Mouse (Mus musculus) MEL (cell line): ENCODE data around the gene Ruvbl2. TPM values are rescaled to one million over a fixed set of nuclear protein-coding genes. Genes with fewer than 3 reads are reported as not detected.

ENCODE experiments used
- DNase-seq: peaks from one replicate; pipeline ENCODE4 v3.0.0; 2011; ENCODE audit warnings: low read depth, low spot score
- H3K27ac ChIP-seq: 2 replicates; pipeline ENCODE4 v1.5.1; 2012; ENCODE audit warnings: low read depth, mild to moderate bottlenecking, control low read depth, low read length, moderate library complexity; ENCODE audit not compliant: control insufficient read depth
- H3K27me3 ChIP-seq, 2 experiments: fragments of 150-350 bp in 1 of 2; sonication (generic) in 1 of 2; 2 replicates each; pipeline ENCODE4 v1.6.1; 2012; ENCODE audit warnings: low read length in 2 of 2, mild to moderate bottlenecking in 2 of 2, improper control_type of control experiment in 1 of 2, moderate library complexity in 1 of 2; ENCODE audit not compliant: insufficient read depth in 2 of 2, control insufficient read depth in 1 of 2
- H3K36me3 ChIP-seq, 2 experiments: 2 replicates each; pipeline ENCODE4 v1.6.1; 2012 to 2014; ENCODE audit warnings: low read length in 2 of 2, improper control_type of control experiment in 1 of 2, inconsistent platforms in 1 of 2, mild to moderate bottlenecking in 1 of 2; ENCODE audit not compliant: insufficient read depth in 2 of 2, control insufficient read depth in 1 of 2
- H3K4me1 ChIP-seq, 2 experiments: fragments of 150-350 bp in 1 of 2; sonication (generic) in 1 of 2; 2 replicates each; pipeline ENCODE4 v1.6.1; 2012; ENCODE audit warnings: low read length in 2 of 2, improper control_type of control experiment in 1 of 2, mild to moderate bottlenecking in 1 of 2; ENCODE audit not compliant: insufficient read depth in 2 of 2, control insufficient read depth in 1 of 2
- H3K4me3 ChIP-seq, 2 experiments: fragments of 150-350 bp in 1 of 2; sonication (generic) in 1 of 2; 2 replicates each; pipeline ENCODE4 v1.5.1; 2012; ENCODE audit warnings: low read depth in 2 of 2, low read length in 2 of 2, mild to moderate bottlenecking in 2 of 2, moderate library complexity in 2 of 2, control low read depth in 1 of 2, improper control_type of control experiment in 1 of 2; ENCODE audit not compliant: control insufficient read depth in 1 of 2, insufficient read depth in 1 of 2
- H3K79me2 ChIP-seq: 2 replicates; pipeline ENCODE4 v1.6.1; 2012; ENCODE audit warnings: mild to moderate bottlenecking, low read length, moderate library complexity; ENCODE audit not compliant: control insufficient read depth, poor library complexity, insufficient read depth
- H3K9ac ChIP-seq: 2 replicates; pipeline ENCODE4 v1.6.1; 2012; ENCODE audit warnings: low read depth, mild to moderate bottlenecking, control low read depth, low read length, moderate library complexity; ENCODE audit not compliant: control insufficient read depth, poor library complexity, severe bottlenecking
- H3K9me3 ChIP-seq: fragments of 150-350 bp; sonication (generic); replicated peaks from 2 replicates; pipeline ENCODE4 v1.6.1; 2012; ENCODE audit warnings: mild to moderate bottlenecking, low read length, improper control_type of control experiment, moderate library complexity; ENCODE audit not compliant: insufficient read depth
- BHLHE40 ChIP-seq: IDR thresholded peaks from 2 replicates; pipeline ENCODE4 v1.6.1; 2012; ENCODE audit warnings: low read depth, mild to moderate bottlenecking, inconsistent platforms, low read length, improper control_type of control experiment, borderline replicate concordance
- CHD1 ChIP-seq: IDR thresholded peaks from 2 replicates; pipeline ENCODE4 v1.6.1; 2012; ENCODE audit warnings: low read depth, mild to moderate bottlenecking, inconsistent platforms, low read length, improper control_type of control experiment
- CHD2 ChIP-seq: IDR thresholded peaks from 2 replicates; pipeline ENCODE4 v1.6.1; 2011; ENCODE audit warnings: low read length, improper control_type of control experiment
- ELF1 ChIP-seq: IDR thresholded peaks from 2 replicates; pipeline ENCODE4 v1.6.1; 2014; ENCODE audit warnings: low read depth, mild to moderate bottlenecking, inconsistent platforms, low read length, improper control_type of control experiment, moderate library complexity
- EP300 ChIP-seq, 2 experiments: IDR thresholded peaks; 2 replicates each; pipeline ENCODE4 v1.6.1; 2011; ENCODE audit warnings: improper control_type of control experiment in 2 of 2, low read length in 2 of 2, low read depth in 1 of 2, mild to moderate bottlenecking in 1 of 2
- ETS1 ChIP-seq: IDR thresholded peaks from 2 replicates; pipeline ENCODE4 v1.6.1; 2012; ENCODE audit warnings: low read depth, mild to moderate bottlenecking, inconsistent platforms, low read length, improper control_type of control experiment, moderate library complexity
- HCFC1 ChIP-seq: IDR thresholded peaks from 2 replicates; pipeline ENCODE4 v1.6.1; 2012; ENCODE audit warnings: low read depth, mild to moderate bottlenecking, inconsistent platforms, low read length, improper control_type of control experiment, moderate library complexity
- JUND ChIP-seq: IDR thresholded peaks from 2 replicates; pipeline ENCODE4 v1.6.1; 2011; ENCODE audit warnings: low read depth, mild to moderate bottlenecking, improper control_type of control experiment, low read length
- KAT2A ChIP-seq: conservative IDR thresholded peaks from 2 replicates; pipeline ENCODE4 v1.6.1; 2012; ENCODE audit warnings: low read depth, low read length, improper control_type of control experiment, inconsistent platforms
- MAX ChIP-seq: IDR thresholded peaks from 2 replicates; pipeline ENCODE4 v1.6.1; 2011; ENCODE audit warnings: low read length, improper control_type of control experiment
- MEF2A ChIP-seq: IDR thresholded peaks from 2 replicates; pipeline ENCODE4 v1.6.1; 2014; ENCODE audit warnings: low read depth, mild to moderate bottlenecking, inconsistent platforms, low read length, improper control_type of control experiment; ENCODE audit not compliant: poor library complexity, insufficient replicate concordance, severe bottlenecking; ENCODE audit errors: extremely low read depth
- NRF1 ChIP-seq: IDR thresholded peaks from 2 replicates; pipeline ENCODE4 v1.6.1; 2014; ENCODE audit warnings: low read depth, mild to moderate bottlenecking, inconsistent platforms, low read length, improper control_type of control experiment, moderate library complexity; ENCODE audit not compliant: poor library complexity, insufficient read depth, severe bottlenecking
- POLR2A ChIP-seq, 2 experiments: IDR thresholded peaks; 2 replicates each; pipeline ENCODE4 v1.6.1; 2011 to 2012; ENCODE audit warnings: low read length in 2 of 2, mild to moderate bottlenecking in 2 of 2, control low read depth in 1 of 2, improper control_type of control experiment in 1 of 2, low read depth in 1 of 2, moderate library complexity in 1 of 2; ENCODE audit not compliant: control insufficient read depth in 1 of 2, insufficient read depth in 1 of 2, poor library complexity in 1 of 2
- POLR2AphosphoS5 ChIP-seq: IDR thresholded peaks from 2 replicates; pipeline ENCODE4 v1.6.1; 2012; ENCODE audit warnings: low read depth, borderline replicate concordance, mild to moderate bottlenecking, inconsistent platforms, low read length, moderate library complexity, mixed read lengths
- RAD21 ChIP-seq: IDR thresholded peaks from 2 replicates; pipeline ENCODE4 v1.6.1; 2011; ENCODE audit warnings: mild to moderate bottlenecking, low read depth, low read length, improper control_type of control experiment
- SIN3A ChIP-seq: IDR thresholded peaks from 2 replicates; pipeline ENCODE4 v1.6.1; 2012; ENCODE audit warnings: low read length, improper control_type of control experiment, inconsistent platforms
- TAL1 ChIP-seq: IDR thresholded peaks from 2 replicates; pipeline ENCODE4 v1.6.1; 2012; ENCODE audit warnings: mild to moderate bottlenecking, inconsistent platforms, low read length, moderate library complexity, mixed read lengths
- TCF12 ChIP-seq: IDR thresholded peaks from 2 replicates; pipeline ENCODE4 v1.6.1; 2014; ENCODE audit warnings: low read depth, mild to moderate bottlenecking, inconsistent platforms, low read length, improper control_type of control experiment, moderate library complexity
- USF2 ChIP-seq, 2 experiments: IDR thresholded peaks; 2 replicates each; pipeline ENCODE4 v1.6.1; 2011 to 2012; ENCODE audit warnings: improper control_type of control experiment in 2 of 2, low read length in 2 of 2, borderline replicate concordance in 1 of 2, inconsistent platforms in 1 of 2, low read depth in 1 of 2, mild to moderate bottlenecking in 1 of 2; ENCODE audit not compliant: insufficient read depth in 1 of 2
- ZC3H11A ChIP-seq: IDR thresholded peaks from 2 replicates; pipeline ENCODE4 v1.6.1; 2012; ENCODE audit warnings: low read depth, mild to moderate bottlenecking, inconsistent platforms, low read length, improper control_type of control experiment
- ZKSCAN1 ChIP-seq: IDR thresholded peaks from 2 replicates; pipeline ENCODE4 v1.6.1; 2012; ENCODE audit warnings: low read depth, mild to moderate bottlenecking, inconsistent platforms, low read length, improper control_type of control experiment, moderate library complexity
- ZNF384 ChIP-seq: IDR thresholded peaks from 2 replicates; pipeline ENCODE4 v1.6.1; 2012; ENCODE audit warnings: low read depth, mild to moderate bottlenecking, inconsistent platforms, low read length, improper control_type of control experiment
- polyA plus RNA-seq, 2 experiments: library from polyadenylated mRNA; stranded (reverse) in 1 of 2; unstranded in 1 of 2; fragments of >175 nt in 1 of 2; fragments of >200 nt in 1 of 2; gene quantifications; 2 replicates each; pipeline versions ENCODE4 v1.2.1 to v1.2.4; 2012; ENCODE audit warnings: low replicate concordance in 2 of 2, low read depth in 1 of 2; ENCODE audit not compliant: insufficient read length in 2 of 2, insufficient read depth in 1 of 2, missing spikeins in 1 of 2
- total RNA-seq: library from RNA; depleted of rRNA; stranded (reverse); fragments of 300-350 nt; gene quantifications from 2 replicates; pipeline ENCODE4 v1.2.3, GENCODE M21; 2012

Ruvbl2 gene
- total and polyA plus RNA-seq, 3 experiments: 434 to 758 TPM; not detected in 1

- TF ChIP-seq CHD1: no peak
- no peak for TF ChIP-seq NRF1
- TF ChIP-seq BHLHE40: no peak
- no peak for TF ChIP-seq ETS1
- TF ChIP-seq ZC3H11A: no peak
- no peak for TF ChIP-seq POLR2A (IDR thresholded peaks at IDR 0.05; ENCODE audit: control insufficient read depth in 1 of 2, insufficient read depth in 1 of 2, low read depth in 1 of 2, low read length in 2 of 2, poor library complexity in 1 of 2)
- no peak for TF ChIP-seq EP300 (IDR thresholded peaks at IDR 0.05; ENCODE audit: low read depth in 1 of 2, low read length in 2 of 2)
- Histone ChIP-seq H3K9me3 (no peaks in the 10 kb centered on the region), H3K79me2 (no peaks in the 10 kb centered on the region; the same call in 1 of the 2 replicates), H3K36me3 (no peaks in the 10 kb centered on the region; a peak in 1 of 4 replicates), H3K4me1 (peaks cover 7 to 10% of the 10 kb centered on the region in 2 experiments; a peak in 2 of 4 replicates), H3K27ac (no peak overlapping the region), H3K9ac (no peak overlapping the region), H3K27me3 (peaks cover 0 to 3% of the 10 kb centered on the region in 2 experiments; a peak in 2 of 4 replicates), H3K4me3 (no peak overlapping the region)
- DNase-seq: no peak
Measured at GRCm38 (mm10) chr7:45409497-45410163, 28.3 kb downstream of the Ruvbl2 start.

GRCm38 (mm10) chr7:45408949-45409348, 28.9 kb downstream of the Ruvbl2 start:
- Histone ChIP-seq H3K9ac (no peak overlapping the region), H3K4me3 (no peak overlapping the region), H3K4me1 (peaks cover 3 to 8% of the 10 kb centered on the region in 2 experiments; a peak in 1 of 4 replicates), H3K9me3 (no peaks in the 10 kb centered on the region), H3K79me2 (no peaks in the 10 kb centered on the region; the same call in 1 of the 2 replicates), H3K27ac (no peak overlapping the region), H3K36me3 (no peaks in the 10 kb centered on the region; a peak in 1 of 4 replicates), H3K27me3 (peaks cover 0 to 3% of the 10 kb centered on the region in 2 experiments; a peak in 2 of 4 replicates)
- TF ChIP-seq ZKSCAN1 (no peak), TCF12 (no peak), POLR2AphosphoS5 (no peak), RAD21 (no peak), KAT2A (no peak), HCFC1 (no peak), USF2 (IDR thresholded peaks at IDR 0.05; ENCODE audit: borderline replicate concordance in 1 of 2, insufficient read depth in 1 of 2, low read depth in 1 of 2, low read length in 2 of 2) (no peak), SIN3A (no peak), CHD2 (no peak), ZNF384 (no peak), TAL1 (no peak), MAX (no peak), JUND (no peak), ELF1 (no peak), EP300 (IDR thresholded peaks at IDR 0.05; ENCODE audit: low read depth in 1 of 2, low read length in 2 of 2) (no peak), MEF2A (no peak)
- no peak for DNase-seq
